Mouse (Mus musculus): ENCODE measurements around the gene Gm20479.

The Gm20479 gene

DNA sequence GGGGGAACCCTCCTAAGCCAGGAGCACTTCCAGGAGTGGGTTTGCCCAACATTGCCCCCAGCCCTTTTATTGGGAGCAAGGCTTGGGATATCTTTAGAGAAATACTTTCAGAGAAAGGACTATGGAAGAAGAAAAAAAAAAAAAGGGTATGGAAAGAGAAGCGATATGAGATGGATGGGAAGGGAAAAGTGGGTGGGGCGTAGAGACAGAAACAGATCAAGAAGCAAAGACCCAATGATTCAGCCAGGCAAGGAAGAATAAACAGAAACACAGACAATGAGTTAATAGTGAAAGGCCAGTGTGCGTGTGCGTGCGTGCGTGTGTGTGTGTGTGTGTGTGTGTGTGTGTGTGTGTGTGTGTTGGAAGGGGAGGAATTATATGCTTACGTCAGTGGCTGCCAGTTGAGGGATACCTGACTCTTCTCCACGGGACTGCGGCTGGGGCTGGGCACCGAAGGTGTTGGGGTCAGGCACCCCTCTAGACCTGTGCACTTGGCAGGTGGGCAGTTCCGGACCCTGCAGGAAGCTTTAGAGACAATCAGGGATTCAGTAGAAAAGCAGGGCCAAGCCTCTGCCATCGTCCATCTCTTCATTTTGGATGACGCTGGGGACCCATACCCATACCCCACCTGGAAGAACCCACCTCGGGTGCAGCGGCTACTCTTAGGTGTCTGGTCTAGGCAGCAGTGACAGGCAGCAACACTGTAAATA, 22.1 kb downstream of the Gm20479 start:
- CTCF ChIA-PET = interaction anchor here (0.7 to 2.3 kb wide), 3 partner anchors 50 to 286 kb away, joined by 8 to 14 read pairs (median 9); no protein-coding TSS in a partner anchor

DNA sequence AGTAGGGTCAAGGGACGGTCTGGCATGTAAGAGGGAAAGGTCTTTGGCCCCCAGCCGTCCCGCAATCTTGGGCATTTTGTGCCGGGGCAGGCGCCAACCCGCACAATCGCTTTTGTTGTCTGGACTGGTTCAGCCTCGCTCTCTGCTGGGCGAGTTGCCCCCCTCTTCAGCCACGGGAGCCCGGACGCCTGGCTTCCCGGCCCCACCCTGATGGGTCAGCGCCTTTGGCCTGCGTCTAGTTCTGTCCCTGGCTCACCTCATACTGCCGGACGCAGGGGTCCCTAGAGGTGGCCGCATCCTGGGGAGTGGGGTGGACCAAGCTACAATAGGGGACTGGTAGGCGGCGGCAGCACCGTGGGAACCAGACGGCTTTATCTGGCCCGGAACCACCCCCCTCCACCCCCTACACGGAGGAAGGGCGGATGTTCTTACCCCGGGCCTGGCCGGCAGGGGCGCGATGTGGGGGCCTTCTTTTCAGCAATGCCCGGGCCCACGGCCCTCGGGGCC, 22.8 kb downstream of the Gm20479 start:
- CTCF ChIA-PET = interaction anchor here (0.5 to 2.3 kb wide), 5 partner anchors 22 to 286 kb away, joined by 3 to 14 read pairs (median 9); no protein-coding TSS in a partner anchor

DNA sequence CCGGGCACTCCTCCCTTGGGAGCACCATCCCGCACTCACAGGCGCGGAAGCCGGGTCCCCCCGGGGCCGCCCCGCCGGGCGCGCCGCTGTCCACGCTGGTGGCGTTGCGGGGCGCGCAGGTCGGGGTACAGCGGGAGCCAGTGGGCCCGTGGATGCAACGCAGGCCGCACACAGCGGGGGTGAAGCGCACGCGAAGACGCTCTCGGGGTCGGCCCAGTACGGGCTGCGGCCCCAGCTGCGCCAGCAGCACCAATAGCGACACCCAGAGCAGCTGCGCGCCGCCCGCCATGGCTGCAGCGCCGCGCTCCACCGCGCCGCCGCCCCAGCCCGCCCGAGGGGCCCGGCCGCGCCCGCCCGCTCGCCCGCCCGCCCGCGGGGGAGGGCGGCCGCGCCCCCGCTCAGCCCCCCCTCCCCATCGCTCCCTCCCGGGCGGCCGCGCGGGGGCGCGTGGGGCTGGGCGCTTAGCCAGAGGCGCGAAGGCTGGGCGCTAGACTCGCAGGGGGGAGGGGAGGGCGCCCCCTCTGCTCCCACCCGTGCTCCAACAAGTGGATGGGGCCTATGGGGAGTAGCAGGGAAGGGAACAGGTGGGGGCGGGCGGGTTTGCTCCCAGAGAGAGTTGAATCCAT, 23.8 kb downstream of the Gm20479 start:
- CTCF ChIA-PET = interaction anchor here (0.5 to 2.3 kb wide), 11 partner anchors 23 to 1597 kb away, joined by 3 to 21 read pairs (median 5); no protein-coding TSS in a partner anchor

DNA sequence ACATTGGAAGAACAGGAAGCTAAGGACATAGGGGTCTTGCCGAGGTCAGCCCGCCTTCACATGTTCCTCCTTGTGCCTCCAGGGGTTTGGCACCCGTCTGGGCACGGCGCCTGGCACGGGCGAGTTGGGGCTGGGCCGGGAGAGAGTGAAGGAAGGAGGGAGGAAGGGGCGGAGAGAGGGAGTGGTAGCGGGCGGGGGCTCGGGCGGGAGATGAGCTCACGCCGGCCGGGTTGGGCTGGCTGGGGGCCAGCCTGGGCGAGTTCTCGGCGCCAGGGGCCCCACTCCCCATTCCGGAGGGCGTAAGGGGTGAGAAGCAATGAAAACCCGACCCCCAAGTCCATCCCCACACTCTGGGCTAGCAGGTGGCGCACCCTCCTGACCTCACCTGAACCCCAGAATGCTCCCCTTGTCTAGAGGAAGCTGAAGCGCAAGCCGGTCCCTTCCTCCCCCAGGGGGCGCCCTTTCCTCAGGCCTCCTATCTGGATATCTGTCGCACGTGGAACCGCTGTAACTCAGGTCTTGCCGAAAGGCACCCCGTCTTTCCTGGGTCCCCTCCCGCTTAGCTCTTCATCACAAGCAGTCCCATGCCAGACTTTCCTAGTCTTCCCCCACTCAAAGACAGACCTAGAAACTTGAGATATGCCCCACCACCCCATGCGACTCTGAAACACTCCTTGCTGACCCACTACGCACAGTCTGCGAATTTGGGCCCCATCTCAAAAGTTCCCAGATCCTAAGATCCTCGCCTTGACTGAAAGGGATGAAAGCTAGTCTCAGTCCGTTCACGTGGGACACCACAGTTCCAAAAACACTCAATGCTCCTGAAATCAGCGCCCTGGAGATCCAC, 24.6 kb downstream of the Gm20479 start:
- CTCF ChIA-PET = interaction anchor here (0.5 to 0.7 kb wide), 5 partner anchors 23 to 403 kb away, joined by 3 to 21 read pairs (median 4); no protein-coding TSS in a partner anchor

DNA sequence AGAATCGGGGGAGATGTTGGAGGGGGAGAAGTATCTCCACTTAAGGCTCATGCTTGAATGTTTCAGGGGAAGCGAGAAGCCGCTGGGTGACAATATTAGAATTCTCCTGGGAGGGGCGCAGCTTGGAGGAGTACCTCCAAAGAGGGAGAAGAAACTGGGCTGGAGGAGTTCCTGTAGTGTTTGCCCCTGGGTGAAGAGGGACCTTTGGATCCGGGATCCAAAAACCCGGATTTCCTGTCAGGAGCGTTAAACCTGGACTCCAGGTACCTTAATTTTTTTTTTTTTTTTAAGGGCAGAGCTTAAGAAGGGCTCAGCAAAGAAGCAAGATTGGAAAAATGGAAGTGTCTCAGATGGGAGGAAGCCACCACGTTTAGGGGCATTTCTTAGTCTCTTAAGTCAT, 25.4 kb downstream of the Gm20479 start:
- CTCF ChIA-PET = interaction anchor here (0.7 to 1.2 kb wide), 2 partner anchors 53 to 93 kb away, joined by 4 to 5 read pairs; no protein-coding TSS in a partner anchor

DNA sequence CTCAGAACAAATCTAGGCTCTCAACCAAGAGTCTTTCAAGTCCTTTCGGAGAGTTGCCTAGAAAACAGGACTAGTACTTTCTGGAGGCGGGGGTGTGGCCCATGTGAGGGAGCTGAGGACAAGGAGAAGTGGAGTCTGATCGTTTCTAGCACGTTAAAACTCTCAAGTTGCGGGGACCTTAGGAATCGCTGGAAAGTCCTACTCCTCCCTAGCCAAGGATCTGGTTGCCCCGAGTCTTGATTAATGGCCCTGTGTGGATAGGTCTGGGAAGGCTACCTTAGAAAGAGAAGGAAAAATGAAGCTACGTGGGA, 25.7 kb downstream of the Gm20479 start:
- CTCF ChIA-PET = interaction anchor here (1.2 kb wide), 1 partner anchor 54 kb away, joined by 5 read pairs; no protein-coding TSS in a partner anchor

DNA sequence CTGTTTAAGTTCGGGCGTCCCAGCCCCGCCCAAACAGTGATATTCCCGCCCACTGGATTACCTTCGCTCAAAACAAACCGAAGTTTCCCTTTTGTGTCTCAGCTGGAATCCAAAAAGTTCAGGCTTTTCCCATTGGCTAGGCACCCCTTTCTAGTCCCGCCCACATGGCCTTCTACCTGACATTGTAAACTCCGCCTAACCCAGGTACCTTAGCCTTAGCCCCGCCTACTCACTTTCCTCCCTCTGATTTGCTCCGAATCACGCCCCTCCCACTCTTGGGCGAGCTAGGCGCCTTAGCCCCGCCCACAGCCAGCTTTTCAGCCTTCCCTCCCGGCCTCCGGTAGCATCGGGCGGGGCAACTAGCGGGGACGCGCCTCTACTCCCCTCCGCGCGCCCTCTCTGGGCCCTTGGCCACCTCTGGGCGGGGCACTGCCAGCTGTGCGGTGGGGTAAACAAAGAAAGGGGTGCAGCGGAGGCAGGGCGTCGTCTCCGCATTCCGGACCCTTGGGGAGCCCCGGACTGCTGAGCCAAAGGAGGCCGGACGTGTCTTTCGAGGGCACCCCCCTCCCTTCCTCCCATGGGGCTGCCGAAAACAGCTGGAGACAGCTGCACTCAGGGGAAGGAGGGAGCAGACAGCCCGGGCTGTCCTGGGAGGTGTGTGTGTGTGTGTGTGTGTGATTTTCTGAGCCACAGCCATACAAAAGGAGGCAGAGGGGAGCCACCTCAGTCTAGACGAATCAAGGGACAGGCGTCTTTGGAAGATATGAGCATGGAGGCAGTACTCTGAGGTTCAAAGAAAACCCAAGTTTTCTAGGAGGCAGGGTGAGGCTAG, 26.3 kb downstream of the Gm20479 start:
- CTCF ChIA-PET = interaction anchor here (1.2 kb wide), 1 partner anchor 54 kb away, joined by 5 read pairs; no protein-coding TSS in a partner anchor

DNA sequence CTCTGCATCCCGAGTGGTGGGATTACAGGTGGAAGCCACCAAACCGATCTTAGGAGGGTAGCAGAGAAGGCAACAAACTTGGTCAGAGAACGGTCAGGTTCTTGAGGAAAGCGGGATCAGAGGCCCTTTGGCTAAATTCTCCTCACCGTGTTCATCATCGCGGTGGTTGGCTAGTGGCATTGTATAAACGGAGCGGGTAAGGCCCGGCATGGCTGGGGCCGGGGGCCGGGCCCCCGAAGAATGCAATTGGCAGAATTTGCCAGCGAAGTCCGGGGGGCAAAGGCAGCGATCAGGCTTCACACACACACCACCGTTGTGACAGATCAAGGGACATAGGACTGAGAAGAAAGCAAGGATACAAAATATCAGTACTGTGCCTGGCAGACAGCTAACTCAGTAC, 27.2 kb downstream of the Gm20479 start:
- CTCF ChIA-PET = interaction anchor here (0.6 kb wide), 2 partner anchors 27 to 30 kb away, joined by 3 to 4 read pairs; no protein-coding TSS in a partner anchor

DNA sequence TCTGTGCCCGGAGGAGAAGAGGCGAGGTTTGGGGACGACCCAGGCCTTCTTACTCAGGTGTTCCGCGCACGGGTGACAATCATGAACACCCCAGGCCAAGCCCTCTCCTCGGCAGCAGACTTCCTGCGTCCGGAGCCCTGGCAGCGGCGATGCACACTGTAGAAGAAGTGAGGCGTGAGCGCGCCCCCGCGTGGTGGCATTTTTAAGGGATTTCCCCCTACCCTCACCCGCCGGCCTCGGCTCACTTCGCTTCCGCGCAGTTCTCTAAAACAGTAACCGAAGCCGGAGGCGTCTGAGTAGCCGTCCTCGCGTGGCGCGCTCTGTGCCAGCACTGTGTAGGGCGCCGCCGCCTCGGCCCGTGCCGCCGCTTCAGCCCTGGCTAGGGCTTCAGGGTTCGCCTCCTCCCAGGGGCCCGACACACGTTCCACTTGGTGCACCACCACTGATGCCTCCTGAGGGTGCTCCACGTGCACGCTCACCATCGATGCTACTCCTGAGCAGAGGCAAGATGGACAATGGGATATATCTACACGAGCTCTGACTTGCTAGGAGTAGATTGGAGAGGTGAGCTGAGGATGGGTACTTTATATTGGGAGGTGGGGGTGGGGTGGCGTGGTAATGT, 27.8 kb downstream of the Gm20479 start:
- CTCF ChIA-PET = interaction anchor here (0.6 kb wide), 2 partner anchors 27 to 30 kb away, joined by 3 to 4 read pairs; no protein-coding TSS in a partner anchor

DNA sequence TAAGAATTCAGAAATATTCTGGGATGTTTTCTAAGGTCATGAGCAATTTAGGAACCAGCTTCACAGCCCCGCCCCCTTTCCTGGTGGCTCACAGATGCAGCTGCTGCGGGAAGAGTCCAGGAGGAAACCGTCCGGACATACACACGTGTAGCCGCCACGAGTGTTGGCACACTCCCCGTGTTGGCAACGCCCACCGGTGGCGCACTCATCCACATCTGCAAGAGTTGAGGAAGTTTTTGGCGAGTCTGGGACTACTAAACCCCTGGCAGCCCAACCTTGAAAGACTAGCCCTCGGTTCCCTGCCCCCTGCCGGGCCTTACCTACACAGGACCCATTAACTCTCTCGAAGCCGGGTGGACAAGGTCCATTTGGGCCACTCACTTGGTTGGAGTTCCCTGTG, 28.6 kb downstream of the Gm20479 start:
- CTCF ChIA-PET = no interaction called here

DNA sequence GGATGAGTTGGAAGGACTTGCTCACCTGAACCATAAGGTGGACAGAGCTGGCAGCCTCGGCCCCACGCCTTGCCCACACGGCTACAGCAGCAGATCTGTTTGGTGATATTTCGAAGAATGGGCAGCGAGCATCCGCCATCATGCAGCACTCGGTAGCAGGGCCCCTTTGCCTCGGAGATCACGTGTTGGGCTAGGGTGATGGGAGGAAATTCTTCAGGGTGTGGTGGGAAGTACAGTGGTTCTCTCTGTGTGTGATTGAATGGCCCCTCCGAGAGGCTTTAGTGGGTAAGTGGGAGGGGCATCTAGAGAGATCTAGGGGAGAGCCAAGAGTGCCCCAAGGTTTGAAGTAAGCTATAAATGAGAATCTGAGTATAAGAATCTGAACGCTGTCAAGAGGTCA, 29.1 kb downstream of the Gm20479 start:
- CTCF ChIA-PET = no interaction called here

DNA sequence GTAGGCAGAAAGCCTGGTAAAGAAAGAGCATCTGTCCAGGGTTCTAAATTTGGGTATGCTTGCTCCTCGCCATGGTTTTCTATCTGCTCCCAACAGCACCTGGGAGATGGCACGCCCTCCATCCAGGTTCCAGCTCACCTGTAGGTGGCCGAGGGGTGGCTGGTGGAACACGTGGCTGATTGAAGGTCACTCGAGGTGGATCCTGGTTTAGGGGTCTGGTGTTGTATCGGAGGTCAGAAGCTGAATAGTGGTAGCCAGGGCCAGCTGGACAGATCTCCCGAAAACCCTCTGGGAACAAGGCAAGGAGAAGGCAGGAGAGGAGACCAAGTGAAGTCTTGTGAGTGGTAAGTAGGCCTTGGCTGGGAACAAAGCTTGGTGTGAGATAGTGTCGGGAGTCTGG, 29.7 kb downstream of the Gm20479 start:
- CTCF ChIA-PET = no interaction called here

DNA sequence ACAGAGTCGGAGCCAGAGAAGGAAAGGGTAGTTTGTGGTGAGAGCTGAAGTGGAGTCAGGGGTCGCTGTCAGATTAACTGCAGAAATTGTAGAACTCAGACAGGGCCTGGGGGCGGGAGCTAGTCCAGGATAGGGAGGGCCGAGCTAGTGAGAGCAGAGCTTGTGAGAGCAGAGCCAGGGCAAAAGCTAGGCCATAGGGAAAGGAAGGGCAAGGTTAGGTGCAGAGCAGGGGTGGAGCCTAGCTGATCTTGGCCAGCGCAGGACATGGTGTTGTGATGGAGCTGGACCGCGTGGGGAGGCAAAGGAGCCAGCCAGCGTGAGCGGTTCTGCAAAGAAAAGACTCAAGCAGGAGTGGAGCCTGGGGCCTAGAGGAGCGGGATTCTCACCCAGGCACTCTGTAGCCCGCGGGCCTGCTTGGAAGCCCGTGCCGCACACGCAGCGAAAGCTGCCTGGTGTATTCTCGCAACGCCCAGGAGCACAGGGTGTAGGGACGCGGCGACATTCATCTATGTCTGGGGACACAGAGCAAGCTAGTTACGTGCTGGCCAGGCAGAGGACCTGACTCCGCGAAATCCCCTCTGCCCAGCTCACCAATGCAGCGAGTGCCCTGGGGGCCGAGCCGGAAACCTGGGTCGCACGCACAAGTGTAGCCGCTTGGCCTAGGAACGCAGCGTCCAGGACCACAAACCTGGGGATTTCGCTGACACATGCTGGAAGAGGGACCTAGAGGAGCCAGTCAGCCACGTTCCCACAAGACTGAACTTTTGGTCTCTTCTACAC, 30.9 kb downstream of the Gm20479 start:
- CTCF ChIA-PET = no interaction called here

DNA sequence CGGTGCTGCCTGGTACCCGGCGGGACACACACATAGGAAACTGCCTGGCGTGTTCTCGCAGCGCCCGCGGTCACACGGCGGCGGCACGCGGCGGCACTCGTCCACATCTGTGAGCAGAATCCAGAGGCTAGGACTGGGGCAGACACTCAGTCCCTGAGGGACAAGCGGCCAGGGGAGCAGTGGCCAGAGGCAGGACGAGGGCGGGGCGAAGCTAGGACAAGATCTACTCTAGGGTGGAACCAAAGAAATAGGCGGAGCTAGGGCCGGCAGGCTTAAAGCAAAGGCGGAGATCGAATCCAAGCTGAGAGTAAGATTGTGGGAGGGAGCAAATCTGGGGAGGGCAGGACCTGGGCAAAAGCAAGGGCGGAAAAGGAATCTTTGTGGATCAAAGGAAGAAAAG, 31.5 kb downstream of the Gm20479 start:
- CTCF ChIA-PET = no interaction called here

DNA sequence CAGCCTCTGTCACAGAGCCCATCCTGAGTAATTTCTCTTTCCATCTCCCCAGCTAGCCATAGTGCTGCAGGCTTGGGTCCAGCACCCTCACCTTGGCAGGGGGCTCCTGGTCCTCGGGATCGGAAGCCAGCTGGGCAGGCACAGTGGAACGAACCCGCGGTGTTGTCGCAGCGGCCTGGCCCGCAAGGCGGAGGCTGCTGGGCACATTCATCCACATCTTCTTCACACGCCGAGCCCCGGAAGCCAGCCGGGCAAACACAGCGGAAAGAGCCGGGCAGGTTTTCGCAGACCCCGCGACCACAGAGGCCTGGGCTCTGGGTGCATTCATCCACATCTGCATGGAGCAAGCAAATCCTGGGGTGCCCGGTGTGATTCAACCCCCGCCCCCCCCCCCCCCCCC, 32.3 kb downstream of the Gm20479 start:
- CTCF ChIA-PET = no interaction called here

DNA sequence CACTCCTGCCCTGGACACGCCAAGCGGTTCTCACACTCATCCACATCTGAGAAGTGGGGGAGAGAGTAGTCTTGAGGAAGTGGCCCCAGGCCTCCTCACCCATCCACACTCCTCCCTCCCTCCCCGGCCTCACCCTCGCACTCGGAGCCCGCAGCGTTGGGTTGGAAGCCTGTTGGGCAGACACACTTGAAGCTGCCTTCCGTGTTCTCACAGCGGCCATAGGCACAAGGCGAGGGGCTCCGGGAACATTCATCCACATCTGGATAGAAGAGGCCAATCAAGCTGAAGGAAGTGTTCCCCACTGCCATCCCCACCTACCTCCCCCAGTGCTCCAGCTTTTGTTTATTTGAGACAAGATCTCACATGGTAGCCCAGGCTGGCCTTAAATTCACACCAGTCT, 33.1 kb downstream of the Gm20479 start:
- CTCF ChIA-PET = no interaction called here

DNA sequence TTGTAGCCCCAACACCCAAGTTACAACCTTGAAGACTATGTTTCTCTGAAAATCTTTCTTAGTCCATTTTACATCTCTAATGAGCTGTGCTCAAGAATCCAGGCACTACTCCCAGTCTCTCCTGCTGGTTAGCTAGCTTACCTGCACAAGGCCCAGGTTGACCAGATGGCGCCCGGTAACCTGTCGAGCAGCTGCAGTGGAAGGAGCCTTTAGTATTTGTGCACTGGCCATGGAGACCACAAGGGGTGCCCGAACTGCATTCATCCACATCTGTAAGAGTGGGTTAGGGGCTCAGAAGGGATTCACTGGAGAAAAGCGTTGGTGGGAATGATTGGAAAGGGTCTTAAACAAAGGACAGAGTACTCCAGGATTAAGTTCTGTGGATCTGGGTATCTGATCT, 34.2 kb downstream of the Gm20479 start:
- CTCF ChIA-PET = no interaction called here

DNA sequence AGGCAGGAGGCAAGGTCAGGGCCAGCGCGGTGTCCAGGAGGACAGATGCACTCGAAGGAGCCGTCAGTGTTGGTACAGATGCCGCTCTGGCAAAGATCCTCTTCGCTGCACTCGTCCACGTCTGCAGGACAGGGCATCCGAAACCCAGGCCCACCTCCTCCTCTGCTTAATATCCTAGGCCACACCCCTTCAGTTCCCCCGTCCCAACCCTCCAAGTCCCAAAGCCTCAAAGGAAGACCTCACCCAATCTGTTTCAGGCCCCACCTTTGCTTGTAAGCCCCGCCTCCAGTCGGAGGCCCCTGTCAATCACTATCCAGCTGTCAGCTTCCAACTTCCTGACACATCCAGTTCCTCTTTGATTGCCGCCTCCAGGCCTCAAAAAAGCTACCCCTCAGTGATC, 34.9 kb downstream of the Gm20479 start:
- CTCF ChIA-PET = interaction anchor here (0.6 kb wide), 1 partner anchor 80 kb away, joined by 3 read pairs; no protein-coding TSS in a partner anchor

DNA sequence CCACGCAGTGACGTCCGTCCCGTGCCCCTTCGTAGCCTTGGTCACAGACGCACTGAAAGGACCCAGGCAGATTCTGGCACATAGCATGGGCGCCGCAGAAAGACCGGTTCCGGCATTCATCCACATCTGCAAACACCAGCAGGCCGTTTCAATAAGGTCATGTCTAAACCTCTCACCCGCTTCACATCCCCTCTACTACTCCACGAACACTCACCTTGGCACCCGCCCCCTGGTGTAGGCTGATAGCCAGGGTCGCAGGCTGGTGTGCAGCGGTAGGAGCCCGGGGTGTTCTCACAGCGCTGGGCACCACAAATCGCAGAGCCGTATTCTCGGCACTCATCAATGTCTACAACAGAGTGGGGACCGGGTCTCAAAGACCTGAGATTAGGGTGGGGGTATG, 37.8 kb downstream of the Gm20479 start:
- CTCF ChIA-PET = no interaction called here

DNA sequence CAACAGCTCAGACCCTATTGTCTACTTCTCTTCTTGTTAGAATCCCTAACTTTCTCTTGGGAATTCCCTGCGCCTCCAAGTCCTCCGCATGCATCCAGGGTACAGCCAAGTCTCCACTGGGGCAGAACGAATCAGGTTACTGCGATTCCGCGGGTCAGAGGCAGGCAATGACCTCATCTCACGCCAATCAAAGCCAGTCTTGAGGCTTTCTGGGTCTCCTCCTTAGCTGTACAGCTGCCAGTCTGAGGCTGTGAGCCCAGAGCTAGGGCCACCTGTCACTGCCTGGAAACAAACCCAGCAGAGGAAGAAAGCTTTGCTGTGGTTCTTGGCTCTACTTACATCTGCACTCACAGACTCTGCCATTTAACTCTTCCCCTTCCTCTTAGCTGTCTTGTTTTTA, 41.3 kb downstream of the Gm20479 start:
- CTCF ChIA-PET = no interaction called here
